Mouse (Mus musculus) C3H10T1/2 (cell line): ENCODE results near the gene Mogat2. TPM values are rescaled to one million over a fixed set of nuclear protein-coding genes. Genes with fewer than 3 reads are reported as not detected.

Source experiments
- polyA plus RNA-seq, 2 experiments: library from polyadenylated mRNA; unstranded; fragments of >200 nt; fragmentation: generic; extraction: Trizol; gene quantifications; one replicate each; pipeline ENCODE4 v1.2.1; 2012; ENCODE audit warnings: missing spikeins in 2 of 2

Mogat2 gene
- under 1 TPM; 0.57 to 0.89 TPM for polyA plus RNA-seq

GRCm38 (mm10) chr7:99238417-99238816 is at the start of gene Mogat2:
Gene Mogat2 (minus strand): TSS chr7:99238619.

GRCm38 (mm10) chr7:99267251-99267896 is 29.0 kb upstream of the Mogat2 start, which contains the start of gene Map6:
Gene Map6 (plus strand): TSS chr7:99267447.

GRCm38 (mm10) chr7:99182432-99183172 is 55.8 kb downstream of the Mogat2 start, which contains the start of gene Dgat2:
Gene Dgat2 (minus strand): TSS chr7:99182719.

Other genes starting within 250 kb of the Mogat2 start
- gene Uvrag, start 97.5 kb downstream of the Mogat2 start, polyA plus RNA-seq, result 1 to 10 TPM; 2.8 to 9.3 TPM
- gene Dgat2, start 55.9 kb downstream of the Mogat2 start, polyA plus RNA-seq, result 1 to 10 TPM; 1.2 to 4.2 TPM
- 10 to 100 TPM; 37.9 to 42.3 TPM for gene Map6, start 28.8 kb upstream of the Mogat2 start, polyA plus RNA-seq
- gene Serpinh1, start 114.6 kb upstream of the Mogat2 start, polyA plus RNA-seq, result 1,000 to 10,000 TPM in 1 of 2 experiments, 100 to 1,000 TPM in 1; 299 to 1,092 TPM
- 10 to 100 TPM in 1 of 2 experiments, 1 to 10 TPM in 1; 8.4 to 14.2 TPM for gene Gdpd5, start 142.8 kb upstream of the Mogat2 start, polyA plus RNA-seq
- not detected for gene Klhl35, start 227.4 kb upstream of the Mogat2 start, polyA plus RNA-seq
- 1,000 to 10,000 TPM; 2,305 to 4,015 TPM for gene Rps3, start 245.1 kb upstream of the Mogat2 start, polyA plus RNA-seq